Mouse (Mus musculus) limb, embryonic 14.5 days (tissue): ENCODE data around the gene Pcbp1. TPM values are rescaled to one million over a fixed set of nuclear protein-coding genes. Genes with fewer than 3 reads are reported as not detected.

Experiments
- ATAC-seq: fragments of 200-750 bp; cut with Nextera tagmentation; 2 replicates; pipeline ENCODE4 v1.8.0; 2017; ENCODE audit warnings: low read depth, moderate number of reproducible peaks, moderate TSS enrichment; ENCODE audit not compliant: low FRiP score
- DNase-seq: peaks from one replicate; pipeline ENCODE4 v3.0.0-alpha.2; 2015; ENCODE audit warnings: low spot score
- H3K27ac ChIP-seq: fragments of 300-500 bp; sonication (generic); replicated peaks from 2 replicates; pipeline ENCODE4 v1.5.1; 2014; ENCODE audit warnings: low read depth, mild to moderate bottlenecking, low read length, moderate library complexity, mixed read lengths
- H3K27me3 ChIP-seq: fragments of 300-500 bp; sonication (generic); 2 replicates; pipeline ENCODE4 v1.6.1; 2014; ENCODE audit warnings: low read length, mixed read lengths; ENCODE audit not compliant: control insufficient read depth, insufficient read depth
- H3K36me3 ChIP-seq: fragments of 300-500 bp; sonication (generic); 2 replicates; pipeline ENCODE4 v1.6.1; 2014; ENCODE audit warnings: mild to moderate bottlenecking, low read length, moderate library complexity, mixed read lengths; ENCODE audit not compliant: control insufficient read depth, insufficient read depth
- H3K4me1 ChIP-seq: fragments of 300-500 bp; sonication (generic); 2 replicates; pipeline ENCODE4 v1.6.1; 2014; ENCODE audit warnings: antibody characterized with exemption, low read length, mixed read lengths; ENCODE audit not compliant: control insufficient read depth, insufficient read depth
- H3K4me2 ChIP-seq: fragments of 300-500 bp; sonication (generic); replicated peaks from 2 replicates; pipeline ENCODE4 v1.6.1; 2014; ENCODE audit warnings: low read depth, mild to moderate bottlenecking, low read length, moderate library complexity; ENCODE audit not compliant: severe bottlenecking
- H3K4me3 ChIP-seq: fragments of 300-500 bp; sonication (generic); replicated peaks from 2 replicates; pipeline ENCODE4 v1.5.1; 2014; ENCODE audit warnings: low read length
- H3K9ac ChIP-seq: fragments of 300-500 bp; sonication (generic); 2 replicates; pipeline ENCODE4 v1.6.1; 2014; ENCODE audit warnings: mild to moderate bottlenecking, low read depth, low read length, moderate library complexity; ENCODE audit not compliant: severe bottlenecking
- H3K9me3 ChIP-seq: fragments of 300-500 bp; sonication (generic); 2 replicates; pipeline ENCODE4 v1.6.1; 2016; ENCODE audit warnings: low read length; ENCODE audit not compliant: control insufficient read depth
- POLR2A ChIP-seq: fragments of 200-500 bp; IDR thresholded peaks from 2 replicates; pipeline ENCODE4 v1.8.0; 2012; ENCODE audit warnings: inconsistent platforms, mild to moderate bottlenecking, moderate library complexity, borderline replicate concordance; ENCODE audit not compliant: insufficient read depth, insufficient read length; ENCODE audit errors: extremely low read depth
- WGBS: fragments of 180-500 bp; shearing (Covaris S2); extraction: QIAGEN DNeasy Blood & Tissue Kit; methylation state at CpG from one replicate; pipeline ENCODE4 v1.1.7; 2014; 5-methylcytosine and 5-hydroxymethylcytosine counted together
- polyA plus RNA-seq, 2 experiments: library from polyadenylated mRNA; depleted of rRNA in 1 of 2; stranded (reverse) in 1 of 2; unstranded in 1 of 2; fragments of >200 nt; fragmentation: Nextera tagmentation in 1 of 2; extraction: Ambion mirVana in 1 of 2; gene quantifications; 2 replicates each; pipeline versions ENCODE4 v1.2.1 to v1.2.3; 2012 to 2014

Pcbp1 gene
- polyA plus RNA-seq, 2 experiments = 333 to 445 TPM

- H3K36me3 ChIP-seq = no peaks in the 10 kb centered on the region
- TF ChIP-seq POLR2A = no peak
- peak overlapping the region; percentile 31 for H3K4me3 ChIP-seq
- WGBS = 16% methylated on average over 13 of the region's 13 CpGs
- H3K4me2 ChIP-seq = peak overlapping the region; percentile 47
- peak overlapping the region; percentile 65 for H3K27ac ChIP-seq
- peak; percentile 68 for DNase-seq
- H3K27me3 ChIP-seq = no peaks in the 10 kb centered on the region
- H3K9ac ChIP-seq = peak overlapping the region; percentile 52
- no peaks in the 10 kb centered on the region for H3K9me3 ChIP-seq
- peak; percentile 67 for ATAC-seq
- H3K4me1 ChIP-seq = peaks cover 18% of the 10 kb centered on the region
These were observed 28.9 kb downstream of the Pcbp1 start for GRCm38 (mm10) chr6:86497071-86497815.

GRCm38 (mm10) chr6:86496585-86496984 is 29.5 kb downstream of the Pcbp1 start:
- Histone ChIP-seq H3K27ac (0 out of 2 replicates have a peak overlapping the region, but pooled peaks have one; percentile 65), H3K9ac (peak overlapping the region; percentile 52; the same call in 1 of the 2 replicates), H3K4me2 (peak overlapping the region; percentile 47), H3K27me3 (no peaks in the 10 kb centered on the region), H3K4me1 (peaks cover 18% of the 10 kb centered on the region), H3K9me3 (no peaks in the 10 kb centered on the region), H3K36me3 (no peaks in the 10 kb centered on the region), H3K4me3 (0 out of 2 replicates have a peak overlapping the region, but pooled peaks have one; percentile 31)
- ATAC-seq (no peak), DNase-seq (no peak)
- TF ChIP-seq POLR2A = no peak
- WGBS = 72% methylated on average over 5 of the region's 5 CpGs

GRCm38 (mm10) chr6:86496127-86496526 is 30.0 kb downstream of the Pcbp1 start:
- no peak for DNase-seq
- TF ChIP-seq POLR2A = no peak

GRCm38 (mm10) chr6:86495661-86496060 is 30.5 kb downstream of the Pcbp1 start:
- ATAC-seq = no peak
- Histone ChIP-seq H3K4me3 (no peak overlapping the region), H3K9me3 (no peaks in the 10 kb centered on the region), H3K27me3 (no peaks in the 10 kb centered on the region), H3K9ac (no peak overlapping the region), H3K36me3 (no peaks in the 10 kb centered on the region), H3K27ac (no peak overlapping the region), H3K4me1 (peaks cover 18% of the 10 kb centered on the region), H3K4me2 (no peak overlapping the region)
- WGBS = 54% methylated on average over 3 of the region's 3 CpGs
- TF ChIP-seq POLR2A = no peak
- DNase-seq = no peak

More at GRCm38 (mm10) chr6:86496127-86496526, 30.0 kb downstream of the Pcbp1 start:
- H3K4me2 ChIP-seq = no peak overlapping the region
- no peak overlapping the region for H3K9ac ChIP-seq
- no peak overlapping the region for H3K4me3 ChIP-seq
- no peak for ATAC-seq
- no peaks in the 10 kb centered on the region for H3K36me3 ChIP-seq
- H3K27ac ChIP-seq = no peak overlapping the region
- H3K27me3 ChIP-seq = no peaks in the 10 kb centered on the region
- peaks cover 18% of the 10 kb centered on the region for H3K4me1 ChIP-seq
- 63% methylated on average over 8 of the region's 8 CpGs for WGBS
- H3K9me3 ChIP-seq = no peaks in the 10 kb centered on the region

GRCm38 (mm10) chr6:86494767-86495166 is 31.4 kb downstream of the Pcbp1 start:
- 94% methylated on average over 7 of the region's 7 CpGs for WGBS
- no peak for TF ChIP-seq POLR2A
- no peak overlapping the region for H3K4me2 ChIP-seq
- ATAC-seq (no peak), DNase-seq (no peak)
- H3K27ac ChIP-seq = no peak overlapping the region
- no peak overlapping the region for H3K4me3 ChIP-seq
- H3K9me3 ChIP-seq = no peaks in the 10 kb centered on the region
- no peaks in the 10 kb centered on the region for H3K36me3 ChIP-seq
- H3K9ac ChIP-seq = no peak overlapping the region
- peaks cover 18% of the 10 kb centered on the region for H3K4me1 ChIP-seq
- no peaks in the 10 kb centered on the region for H3K27me3 ChIP-seq
